Mouse (Mus musculus) stomach, embryonic 14.5 days (tissue): ENCODE data around the gene Gsc. TPM values are rescaled to one million over a fixed set of nuclear protein-coding genes. Genes with fewer than 3 reads are reported as not detected.

Experiments
- ATAC-seq: fragments of 200-750 bp; cut with Nextera tagmentation; 2 replicates; pipeline ENCODE4 v1.8.0; 2017; ENCODE audit warnings: low read depth, moderate TSS enrichment; ENCODE audit not compliant: insufficient number of reproducible peaks, insufficient read depth, low FRiP score
- H3K27ac ChIP-seq: fragments of 300-500 bp; sonication (generic); 2 replicates; pipeline ENCODE4 v1.5.1; 2014; ENCODE audit warnings: mild to moderate bottlenecking, low read length, moderate library complexity, mixed read lengths
- H3K27me3 ChIP-seq: fragments of 300-500 bp; sonication (generic); 2 replicates; pipeline ENCODE4 v1.6.1; 2014; ENCODE audit warnings: low read length, control low read depth, mixed read lengths; ENCODE audit not compliant: control insufficient read depth, insufficient read depth
- H3K36me3 ChIP-seq: fragments of 300-500 bp; sonication (generic); 2 replicates; pipeline ENCODE4 v1.6.1; 2014; ENCODE audit warnings: mild to moderate bottlenecking, control low read depth, low read length, moderate library complexity, mixed read lengths; ENCODE audit not compliant: control insufficient read depth, insufficient read depth
- H3K4me1 ChIP-seq: fragments of 300-500 bp; sonication (generic); 2 replicates; pipeline ENCODE4 v1.6.1; 2014; ENCODE audit warnings: low read length, control low read depth, mixed read lengths; ENCODE audit not compliant: control insufficient read depth, insufficient read depth
- H3K4me2 ChIP-seq: fragments of 300-500 bp; sonication (generic); replicated peaks from 2 replicates; pipeline ENCODE4 v1.6.1; 2014; ENCODE audit warnings: low read depth, low read length, control low read depth
- H3K4me3 ChIP-seq: fragments of 300-500 bp; sonication (generic); 2 replicates; pipeline ENCODE4 v1.5.1; 2014; ENCODE audit warnings: low read depth, low read length, control low read depth
- H3K9ac ChIP-seq: fragments of 300-500 bp; sonication (generic); replicated peaks from 2 replicates; pipeline ENCODE4 v1.6.1; 2014; ENCODE audit warnings: low read depth, mild to moderate bottlenecking, control low read depth, low read length, moderate library complexity, mixed read lengths
- H3K9me3 ChIP-seq: fragments of 300-500 bp; sonication (generic); 2 replicates; pipeline ENCODE4 v1.6.1; 2016; ENCODE audit warnings: low read depth, low read length, control low read depth; ENCODE audit not compliant: control insufficient read depth
- WGBS: fragments of 180-500 bp; shearing (Covaris S2); extraction: QIAGEN DNeasy Blood & Tissue Kit; methylation state at CpG from one replicate; pipeline ENCODE4 v1.1.7; 2014; 5-methylcytosine and 5-hydroxymethylcytosine counted together
- polyA plus RNA-seq: library from polyadenylated mRNA; unstranded; fragments of >200 nt; fragmentation: Nextera tagmentation; extraction: Ambion mirVana; gene quantifications from 2 replicates; pipeline ENCODE4 v1.2.1, GENCODE M21; 2014

Gene Gsc
- polyA plus RNA-seq, 1 experiment from 2014 or later, result 1.9 TPM

- Histone ChIP-seq H3K27me3 (peaks cover 38% of the 10 kb centered on the region), H3K9ac (no peak overlapping the region), H3K9me3 (no peaks in the 10 kb centered on the region), H3K4me2 (no peak overlapping the region), H3K27ac (no peak overlapping the region), H3K4me3 (no peak overlapping the region), H3K4me1 (peaks cover 3% of the 10 kb centered on the region; the same call in 1 of the 2 replicates), H3K36me3 (no peaks in the 10 kb centered on the region)
- ATAC-seq, result no peak
- WGBS, result 6% methylated on average over 7 of the region's 7 CpGs
Observed at GRCm38 (mm10) chr12:104477501-104477900, 4.4 kb upstream of the Gsc start.

GRCm38 (mm10) chr12:104477066-104477465 is 3.9 kb upstream of the Gsc start:
- H3K9me3 ChIP-seq, result no peaks in the 10 kb centered on the region
- H3K27ac ChIP-seq, result no peak overlapping the region
- H3K4me1 ChIP-seq, result peaks cover 4% of the 10 kb centered on the region; the same call in 1 of the 2 replicates
- H3K27me3 ChIP-seq, result peaks cover 43% of the 10 kb centered on the region
- no peak overlapping the region for H3K4me2 ChIP-seq
- 3% methylated on average over 12 of the region's 12 CpGs for whole genome bisulfite sequencing
- no peak overlapping the region for H3K4me3 ChIP-seq
- ATAC-seq, result no peak
- no peak overlapping the region for H3K9ac ChIP-seq
- H3K36me3 ChIP-seq, result no peaks in the 10 kb centered on the region

GRCm38 (mm10) chr12:104475946-104476345 is 2.8 kb upstream of the Gsc start:
- Histone ChIP-seq H3K27me3 (peaks cover 48% of the 10 kb centered on the region), H3K4me3 (no peak overlapping the region), H3K4me1 (peaks cover 7% of the 10 kb centered on the region; the same call in 1 of the 2 replicates), H3K36me3 (no peaks in the 10 kb centered on the region), H3K4me2 (no peak overlapping the region), H3K9ac (no peak overlapping the region), H3K9me3 (no peaks in the 10 kb centered on the region), H3K27ac (no peak overlapping the region)
- ATAC-seq, result no peak
- 4% methylated on average over 21 of the region's 21 CpGs for WGBS

- H3K4me3 ChIP-seq, result no peak overlapping the region
- H3K9me3 ChIP-seq, result no peaks in the 10 kb centered on the region
- H3K27ac ChIP-seq, result no peak overlapping the region
- peaks cover 7% of the 10 kb centered on the region; the same call in 1 of the 2 replicates for H3K4me1 ChIP-seq
- 6% methylated on average over 22 of the region's 22 CpGs for WGBS
- no peak for ATAC-seq
- no peaks in the 10 kb centered on the region for H3K36me3 ChIP-seq
- no peak overlapping the region for H3K9ac ChIP-seq
- H3K27me3 ChIP-seq, result peaks cover 55% of the 10 kb centered on the region
- no peak overlapping the region for H3K4me2 ChIP-seq
Observed at GRCm38 (mm10) chr12:104474881-104475740, 2.0 kb upstream of the Gsc start.

GRCm38 (mm10) chr12:104474191-104474871 is 1.2 kb upstream of the Gsc start:
- no peak for ATAC-seq
- WGBS, result 4% methylated on average over 42 of the region's 42 CpGs
- Histone ChIP-seq H3K36me3 (no peaks in the 10 kb centered on the region), H3K9ac (no peak overlapping the region), H3K27me3 (peaks cover 52% of the 10 kb centered on the region), H3K9me3 (no peaks in the 10 kb centered on the region), H3K4me3 (no peak overlapping the region), H3K4me1 (peaks cover 7% of the 10 kb centered on the region; the same call in 1 of the 2 replicates), H3K27ac (no peak overlapping the region), H3K4me2 (no peak overlapping the region; the same call in 1 of the 2 replicates)

GRCm38 (mm10) chr12:104473492-104473891 is 362 bp upstream of the Gsc start:
- Histone ChIP-seq H3K4me2 (peak overlapping the region; percentile 81), H3K9ac (no peak overlapping the region), H3K27ac (no peak overlapping the region), H3K4me1 (peaks cover 7% of the 10 kb centered on the region; the same call in 1 of the 2 replicates), H3K4me3 (peak overlapping the region; percentile 55), H3K9me3 (no peaks in the 10 kb centered on the region), H3K36me3 (no peaks in the 10 kb centered on the region), H3K27me3 (peaks cover 48% of the 10 kb centered on the region)
- ATAC-seq, result no peak
- 2% methylated on average over 17 of the region's 18 CpGs for whole genome bisulfite sequencing

- ATAC-seq, result no peak
- peak overlapping the region; percentile 55 for H3K4me3 ChIP-seq
- H3K4me1 ChIP-seq, result peaks cover 7% of the 10 kb centered on the region; the same call in 1 of the 2 replicates
- WGBS, result 1% methylated on average over 25 of the region's 25 CpGs
- peak overlapping the region; percentile 81; the same call in 1 of the 2 replicates for H3K4me2 ChIP-seq
- H3K36me3 ChIP-seq, result no peaks in the 10 kb centered on the region
- H3K27ac ChIP-seq, result no peak overlapping the region
- peaks cover 40% of the 10 kb centered on the region for H3K27me3 ChIP-seq
- H3K9me3 ChIP-seq, result no peaks in the 10 kb centered on the region
- H3K9ac ChIP-seq, result peak overlapping the region; percentile 46; the same call in 1 of the 2 replicates
Observed at GRCm38 (mm10) chr12:104472218-104472525, 958 bp downstream of the Gsc start.

GRCm38 (mm10) chr12:104471351-104472217 is 1.5 kb downstream of the Gsc start:
- ATAC-seq, result no peak
- Histone ChIP-seq H3K9ac (peak overlapping the region; percentile 46; the same call in 1 of the 2 replicates), H3K4me2 (peak overlapping the region; percentile 81; the same call in 1 of the 2 replicates)

More at GRCm38 (mm10) chr12:104471351-104472217, 1.5 kb downstream of the Gsc start:
- Histone ChIP-seq H3K4me3 (peak overlapping the region; percentile 55), H3K27me3 (peaks cover 40% of the 10 kb centered on the region), H3K36me3 (no peaks in the 10 kb centered on the region), H3K9me3 (no peaks in the 10 kb centered on the region), H3K27ac (no peak overlapping the region), H3K4me1 (peaks cover 7% of the 10 kb centered on the region; the same call in 1 of the 2 replicates)
- WGBS, result 2% methylated on average over 57 of the region's 57 CpGs
